Mouse (Mus musculus): Measurements from ENCODE around the gene Smyd1.

GRCm38 (mm10) chr6:71333578-71334273, 11.7 kb upstream of the Smyd1 start:
- TF ChIP-seq MAFK (IDR thresholded peaks at IDR 0.05; ENCODE audit: insufficient read depth, low read depth, low read length) (no peak), ZNF384 (IDR thresholded peaks at IDR 0.05; ENCODE audit: low read depth, low read length) (no peak), CHD2 (IDR thresholded peaks at IDR 0.05; ENCODE audit: low read depth, low read length) (no peak), HCFC1 (IDR thresholded peaks at IDR 0.05; ENCODE audit: borderline replicate concordance, insufficient read depth, low read length) (no peak)

Data from ES-E14 (cell line).